Mouse (Mus musculus) left cerebral cortex, postnatal 10 days (tissue): ENCODE measurements around the gene Kcnn3. TPM values are rescaled to one million over a fixed set of nuclear protein-coding genes. Genes with fewer than 3 reads are reported as not detected.
A peak's percentile ranks its signal among the peaks of the same experiment; 100 is the strongest.

Source experiments
- DNase-seq, 2 experiments: peaks; one replicate each; pipeline ENCODE4 v3.0.0; 2021 to 2022; ENCODE audit warnings: low spot score in 2 of 2, mixed read lengths in 1 of 2; ENCODE audit errors: extremely low spot score in 1 of 2
- intact Hi-C: fragments of 180-260 bp; cut with DNase I; formaldehyde crosslinking; loops from one replicate; pipeline ENCODE4 v1.15.1; 2025
- total RNA-seq, 2 experiments: library from RNA; stranded (reverse); gene quantifications; 2 replicates each; pipeline ENCODE4 v1.2.3; 2021

Kcnn3 gene
- total RNA-seq, 2 experiments from 2014 or later, result 22.9 to 23.7 TPM

DNA sequence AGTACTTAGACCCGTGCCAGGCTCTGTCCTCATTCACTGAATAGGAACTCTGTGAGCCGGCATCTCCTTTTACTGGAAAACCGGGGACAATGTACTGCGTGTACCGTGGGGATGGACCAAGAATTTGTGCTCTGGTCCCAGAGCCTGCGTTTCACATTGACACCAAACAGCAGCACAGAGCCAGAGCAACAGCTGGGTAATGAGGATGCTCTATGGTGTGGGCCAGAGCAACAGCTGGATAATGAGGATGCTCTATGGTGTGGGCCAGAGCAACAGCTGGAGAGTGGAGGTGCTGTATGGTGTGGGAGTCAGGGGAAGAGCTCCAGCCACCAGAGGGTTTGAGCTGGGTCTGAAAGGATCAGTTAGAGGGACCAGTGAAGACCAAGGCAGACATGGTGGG is 114.0 kb downstream of the Kcnn3 start:
- DNase-seq, result no peak
- intact Hi-C loops, result no loop called here

DNA sequence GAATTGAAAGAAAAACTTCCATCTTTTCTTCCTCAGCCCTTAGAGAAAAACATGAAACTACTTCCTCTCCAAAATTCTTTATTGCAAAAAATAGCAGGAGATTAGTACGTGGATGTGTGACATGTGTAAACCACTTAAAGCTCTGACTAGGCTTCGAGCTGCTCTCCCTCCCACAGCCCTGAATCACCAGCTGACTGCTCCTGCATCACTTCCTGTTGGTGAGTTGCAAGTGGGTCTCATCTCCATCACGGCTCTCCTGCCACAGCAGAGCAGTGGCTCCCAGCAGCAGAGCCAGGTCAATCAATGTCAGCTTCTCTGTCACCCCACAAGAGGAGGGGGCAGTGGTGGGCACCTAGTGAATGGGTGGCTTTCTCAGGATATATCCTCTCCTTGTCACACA is 120.8 kb downstream of the Kcnn3 start:
- DNase-seq, result no peak
- intact Hi-C loops, result no loop called here

DNA sequence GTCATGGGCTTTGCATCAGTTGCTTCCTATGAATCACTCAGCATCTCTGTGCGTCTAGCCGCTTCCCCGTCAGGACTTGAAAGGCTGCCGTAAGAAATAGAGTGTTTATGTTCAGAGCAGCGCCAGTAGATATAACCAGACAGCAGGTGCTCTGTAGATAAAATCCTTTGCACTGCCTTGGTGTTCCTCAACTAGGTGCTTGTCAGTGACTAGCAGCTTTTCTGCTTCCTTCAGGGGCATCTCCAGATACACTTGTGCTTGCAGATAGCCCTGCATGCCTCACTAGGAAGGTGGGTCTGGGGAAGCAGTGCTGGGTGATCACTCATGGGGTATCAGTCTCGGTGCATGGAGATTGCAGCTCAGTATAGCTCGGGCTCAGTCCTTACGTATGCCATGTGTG is 123.4 kb downstream of the Kcnn3 start:
- intact Hi-C loops, result no loop called here
- no peak for DNase-seq

DNA sequence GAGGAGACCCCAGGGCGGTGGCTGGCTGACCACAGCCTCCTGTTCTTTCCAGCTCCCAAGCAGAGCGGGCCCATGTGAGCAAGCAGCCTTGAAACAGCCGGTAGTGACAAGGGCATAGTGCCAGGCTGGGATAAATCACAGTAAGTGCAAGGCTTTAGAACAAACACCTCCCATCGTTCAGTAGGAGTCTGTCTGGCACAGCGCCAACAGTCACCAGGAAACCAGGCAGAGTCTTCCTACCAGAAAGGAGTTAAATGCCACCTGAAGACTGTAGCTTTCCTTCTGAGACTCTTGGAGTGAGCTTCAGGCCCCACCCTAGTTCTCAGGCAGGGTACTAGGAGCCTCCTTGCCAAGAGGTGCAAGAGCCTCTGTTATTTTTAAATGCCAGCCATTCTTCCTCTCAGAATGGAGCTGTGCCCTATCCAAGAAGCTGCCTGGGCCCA is 126.9 kb downstream of the Kcnn3 start:
- DNase-seq, result peak; percentile 81 to 91
- intact Hi-C loops, result no loop called here

DNA sequence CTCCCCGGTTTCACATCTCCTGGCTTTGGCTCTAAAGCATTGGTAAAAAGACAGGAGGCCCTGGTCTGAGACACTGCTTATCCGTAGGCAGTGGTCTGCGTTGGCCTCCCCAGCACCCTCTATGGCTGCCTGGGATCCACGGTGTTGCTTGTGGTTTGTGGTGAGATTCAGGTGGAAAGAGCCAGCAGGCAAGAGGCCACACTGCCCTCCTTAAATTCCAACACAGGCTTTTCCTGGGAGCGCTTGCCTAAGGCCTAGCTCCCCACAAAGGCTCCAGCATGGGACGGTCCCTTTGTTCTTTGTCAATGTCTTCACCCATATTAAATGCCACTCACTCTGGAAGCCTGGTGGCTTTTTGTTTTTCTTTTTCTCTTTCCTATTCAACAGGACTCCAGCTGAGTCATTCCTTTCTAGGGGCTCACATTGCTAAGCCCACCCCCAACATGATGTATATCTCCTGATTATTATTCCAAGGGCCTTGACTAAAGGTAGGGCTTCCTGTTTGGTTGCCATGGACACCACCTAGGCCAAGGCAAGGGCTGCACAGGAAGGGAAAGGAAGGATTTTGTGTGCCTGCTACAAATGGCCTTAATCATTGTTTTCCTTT is 127.4 kb downstream of the Kcnn3 start:
- no peak for DNase-seq
- intact Hi-C loops, result no loop called here

DNA sequence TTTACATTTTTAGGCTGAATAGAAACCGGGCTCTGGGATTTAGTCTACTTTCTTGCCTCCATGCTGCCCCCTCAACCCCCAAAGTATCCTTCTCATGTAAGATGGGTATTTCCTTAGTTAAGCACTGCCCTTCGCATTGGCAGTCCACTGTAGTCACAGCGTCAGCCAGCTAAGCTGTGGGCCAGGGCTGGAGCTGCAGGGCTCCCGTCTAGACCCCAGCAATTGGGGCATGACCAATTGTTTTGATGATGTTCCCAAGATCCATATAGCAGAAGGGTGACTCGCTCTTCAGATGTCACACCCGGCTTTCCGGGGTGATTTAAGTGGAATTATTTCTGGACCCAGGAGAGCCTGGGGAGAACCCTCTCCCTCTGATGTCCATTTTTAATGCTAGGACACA is 129.9 kb downstream of the Kcnn3 start:
- DNase-seq, result no peak
- intact Hi-C loops, result no loop called here

DNA sequence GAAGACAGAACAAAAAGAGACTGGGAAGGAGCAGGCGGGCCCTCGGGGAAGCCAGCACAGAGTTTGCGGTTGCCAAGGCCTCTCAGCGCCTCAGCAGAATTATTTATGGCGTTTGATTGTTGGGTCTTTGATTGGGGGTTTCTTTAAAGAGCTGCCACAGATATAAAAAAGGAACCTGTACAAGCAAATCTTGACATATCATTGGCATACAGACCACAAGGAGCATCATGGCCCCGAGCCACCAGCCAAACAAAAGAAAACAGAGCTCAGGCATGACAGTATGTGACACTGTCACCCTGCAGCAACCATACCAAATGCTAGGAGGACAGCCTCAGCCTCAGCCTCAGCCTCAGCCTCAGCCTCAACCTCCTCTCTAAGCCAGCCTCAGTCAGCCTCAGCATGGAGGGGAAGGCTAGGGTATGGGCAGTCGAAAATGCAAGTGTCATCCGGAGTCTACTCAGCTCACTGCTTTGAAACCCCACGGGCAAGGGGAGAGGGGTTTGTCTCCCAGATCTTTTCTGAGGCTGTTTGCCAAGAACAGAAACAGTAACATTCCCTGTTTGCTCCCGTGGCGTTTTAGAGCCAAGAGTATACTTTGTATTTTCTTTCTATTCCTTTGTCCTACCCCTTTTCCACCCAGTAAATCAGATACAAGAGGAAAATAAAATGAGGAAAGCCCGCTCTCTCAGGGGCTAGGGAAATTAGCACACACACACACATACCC is 133.4 kb downstream of the Kcnn3 start:
- peak in 1 of 2 experiments; percentile 47 for DNase-seq
- intact Hi-C loops, result no loop called here

DNA sequence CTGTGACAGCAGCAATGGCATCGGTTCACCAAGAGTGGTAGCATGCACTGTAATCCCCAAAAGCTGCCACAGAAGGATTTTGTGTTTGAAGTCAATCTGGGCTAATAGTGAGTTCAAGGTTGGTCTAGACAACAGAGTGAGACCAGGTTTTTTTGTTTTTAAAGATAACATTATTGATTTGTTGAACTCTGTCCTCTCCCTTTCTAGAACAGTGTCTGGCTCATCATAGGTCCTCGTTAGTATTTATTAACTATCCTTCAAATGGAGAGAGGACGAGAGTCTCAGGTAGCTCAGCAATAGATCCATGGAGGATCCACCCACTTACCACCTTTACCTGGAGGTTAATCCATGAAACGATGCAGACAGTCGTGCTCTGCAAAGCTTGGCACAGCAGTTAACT is 137.1 kb downstream of the Kcnn3 start:
- intact Hi-C loops, result no loop called here
- DNase-seq, result no peak

DNA sequence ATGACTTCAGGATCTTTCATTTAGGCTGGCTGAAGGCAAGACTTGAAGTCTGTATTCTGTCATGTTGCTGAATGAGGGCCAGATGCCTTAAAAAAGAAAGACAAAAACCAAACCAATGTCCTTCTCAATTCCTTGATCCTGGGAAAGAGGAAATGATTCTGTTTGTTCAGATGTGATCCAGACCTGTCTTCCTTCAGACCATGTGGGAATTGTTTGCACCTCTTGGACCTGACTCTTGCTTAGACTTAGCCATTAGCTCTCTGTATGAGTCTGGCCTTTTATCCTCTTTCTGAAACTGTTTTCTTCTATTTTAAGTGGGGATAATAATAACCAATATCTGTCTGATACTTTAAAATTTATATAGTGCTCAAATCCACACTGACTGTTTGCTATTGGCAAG is 138.5 kb downstream of the Kcnn3 start:
- DNase-seq, result no peak
- intact Hi-C loops, result no loop called here

DNA sequence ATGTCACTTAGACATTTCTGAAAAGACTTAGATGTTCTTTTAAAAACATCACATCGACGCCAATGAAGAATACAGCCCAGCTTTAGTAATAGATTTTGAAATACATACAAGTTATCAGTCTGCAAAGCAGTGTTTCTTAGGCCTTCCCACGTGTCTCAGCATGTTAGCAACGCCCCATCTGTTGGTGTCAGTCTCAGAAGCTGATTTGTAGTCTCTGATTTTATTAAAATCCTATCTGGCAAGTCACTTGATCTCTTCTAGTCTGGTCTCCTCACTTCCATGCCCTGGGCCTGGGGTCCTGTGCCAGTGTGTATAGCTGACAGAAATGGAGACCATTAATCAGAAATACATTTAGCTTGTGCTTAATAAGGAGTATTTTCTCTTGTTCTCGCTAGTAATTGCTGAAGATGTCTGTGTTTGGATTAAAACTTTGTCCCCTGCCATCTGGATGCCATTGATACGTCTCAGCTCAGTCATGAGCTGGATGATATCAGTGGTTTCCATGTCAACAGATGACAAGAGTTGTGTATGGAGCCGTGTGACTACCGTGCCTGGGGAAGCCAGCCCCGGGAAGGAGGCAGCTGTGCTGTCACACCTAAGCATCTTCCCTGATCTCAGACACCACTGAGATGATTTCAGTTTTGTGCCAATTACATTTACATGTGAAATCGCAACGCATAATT is 140.1 kb downstream of the Kcnn3 start:
- no peak for DNase-seq
- intact Hi-C loops, result no loop called here

DNA sequence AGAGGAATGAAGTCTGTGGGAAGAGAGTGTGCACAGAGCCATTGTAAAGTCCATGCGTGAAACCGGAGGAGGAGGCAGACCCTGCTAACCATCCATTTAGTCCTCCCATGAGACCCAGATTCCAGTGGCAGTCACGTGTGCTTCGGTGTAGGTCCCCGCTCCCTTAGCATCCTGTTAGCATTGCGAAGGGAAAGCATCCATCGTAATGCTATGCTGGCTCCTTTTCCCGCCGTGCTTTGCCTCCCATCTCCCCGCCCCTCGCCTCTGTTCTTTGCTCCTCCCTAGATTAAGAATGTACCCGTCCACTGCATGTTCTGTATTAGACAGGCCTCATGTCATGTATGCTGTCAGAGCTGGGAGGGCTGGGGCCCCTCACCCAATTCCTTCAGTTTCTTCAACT is 144.8 kb downstream of the Kcnn3 start:
- intact Hi-C loops, result no loop called here
- no peak for DNase-seq

DNA sequence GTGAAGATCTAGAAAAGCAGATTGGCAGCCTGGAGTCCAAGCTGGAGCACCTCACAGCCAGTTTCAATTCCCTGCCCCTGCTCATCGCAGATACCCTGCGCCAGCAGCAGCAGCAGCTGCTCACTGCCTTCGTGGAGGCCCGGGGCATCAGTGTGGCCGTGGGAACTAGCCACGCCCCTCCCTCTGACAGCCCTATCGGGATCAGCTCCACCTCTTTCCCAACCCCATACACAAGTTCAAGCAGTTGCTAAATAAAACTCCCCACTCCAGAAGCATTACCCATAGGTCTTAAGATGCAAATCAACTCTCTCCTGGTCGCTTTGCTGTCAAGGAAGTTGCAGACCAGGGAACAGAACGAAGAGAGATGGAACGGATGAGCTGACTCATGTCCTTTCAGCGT is 147.2 kb downstream of the Kcnn3 start:
- no peak for DNase-seq
- intact Hi-C loops, result no loop called here

DNA sequence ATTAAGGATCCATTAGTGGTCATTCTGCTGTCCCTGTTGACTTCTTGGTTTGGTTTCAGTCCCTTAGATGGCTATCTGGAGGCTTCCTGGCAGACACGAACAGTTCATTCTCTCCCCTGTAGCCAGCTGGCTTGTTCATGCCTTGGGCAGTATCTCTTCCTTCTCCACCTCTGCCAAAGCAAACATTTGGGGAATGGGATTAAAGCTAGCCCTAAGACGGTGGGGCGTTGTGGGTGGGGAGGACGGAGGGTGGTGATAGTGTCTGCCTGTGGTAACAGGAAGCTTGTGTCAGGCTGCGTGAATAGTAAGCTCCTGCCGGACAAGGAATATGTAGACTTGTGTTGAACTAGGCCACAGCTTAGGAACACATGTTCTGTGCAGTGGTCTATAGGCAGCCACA is 151.4 kb downstream of the Kcnn3 start:
- intact Hi-C loops, result no loop called here
- DNase-seq, result no peak

DNA sequence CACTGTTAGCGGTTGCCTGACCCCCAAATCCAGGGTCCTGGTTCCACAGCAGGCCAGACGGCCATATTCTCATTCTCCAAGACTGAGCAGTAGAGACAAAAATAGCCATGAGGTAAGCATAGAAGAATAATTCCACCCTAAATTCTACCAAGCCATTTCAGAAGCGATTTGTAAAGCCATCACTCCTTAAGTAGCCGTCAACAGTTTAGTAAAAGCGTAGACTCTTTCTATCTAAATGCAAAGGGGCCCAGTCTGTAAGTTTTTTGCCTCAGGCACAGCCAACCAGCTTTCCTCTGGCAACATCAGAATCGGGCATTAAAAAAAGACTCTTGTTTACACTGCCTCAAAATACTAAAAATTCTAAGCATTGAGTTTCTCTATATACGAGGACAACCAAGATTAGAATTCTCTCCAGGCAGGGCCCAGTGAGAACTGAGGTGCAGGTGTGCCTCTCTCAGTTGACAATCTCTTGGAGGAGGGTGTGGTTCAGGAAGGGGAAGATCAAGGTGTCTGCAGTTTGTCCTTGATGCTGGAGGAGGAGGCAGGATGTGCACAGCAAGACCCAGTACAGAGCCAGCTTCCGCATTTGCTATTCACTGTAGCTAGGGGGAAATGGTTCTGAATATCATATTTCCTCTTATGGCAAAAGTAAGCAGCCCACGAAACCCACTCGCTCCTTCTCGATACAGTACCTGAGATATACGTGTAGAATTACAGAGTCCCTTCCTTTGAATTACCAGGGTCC is 152.8 kb downstream of the Kcnn3 start:
- no peak for DNase-seq
- intact Hi-C loops, result no loop called here

DNA sequence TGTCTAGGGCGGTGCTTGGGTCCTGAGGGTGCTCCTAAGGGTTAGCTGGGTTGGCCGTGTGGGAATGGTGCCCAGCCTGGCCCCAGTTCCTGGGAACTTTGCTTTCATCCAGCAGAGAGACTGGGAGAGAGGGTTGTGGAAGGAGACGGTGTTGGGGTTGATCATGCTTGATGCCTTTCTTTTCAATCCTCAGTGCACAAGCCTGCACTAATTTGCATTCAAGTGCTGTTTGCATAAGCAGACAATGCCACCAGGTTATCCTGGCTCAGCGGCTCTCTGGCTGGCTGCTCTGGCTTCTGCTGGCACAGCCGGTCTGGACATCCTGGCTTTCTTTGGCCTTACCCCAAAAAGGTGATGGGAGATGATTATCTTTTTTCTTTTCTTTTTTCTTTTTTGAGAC is 157.7 kb downstream of the Kcnn3 start:
- intact Hi-C loops, result no loop called here

DNA sequence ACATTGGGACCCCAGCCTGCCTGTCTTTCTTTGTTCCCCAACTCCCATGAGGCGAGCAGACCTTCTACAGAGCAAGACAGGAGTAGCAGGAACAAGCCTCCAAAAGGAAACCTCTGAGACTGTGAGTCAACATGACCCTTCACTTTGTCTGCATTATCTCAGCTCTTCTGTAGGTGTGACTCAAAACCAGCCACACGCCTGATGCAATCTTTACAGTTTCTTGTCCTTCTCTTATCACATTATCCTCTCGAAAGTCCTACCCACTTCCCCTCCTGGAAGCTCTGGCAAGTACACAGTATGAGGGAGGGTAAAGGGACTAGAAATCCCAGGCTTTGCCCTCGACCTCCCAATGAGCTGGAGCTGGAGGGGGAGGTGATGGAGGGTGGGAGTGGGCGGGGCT is 166.1 kb downstream of the Kcnn3 start:
- DNase-seq, result no peak
- intact Hi-C loops, result loop anchor here (5.0 kb wide), 2 partner anchors 69 to 164 kb away; partner anchors contain the start of gene Kcnn3

More for the DNA sequence above, 157.7 kb downstream of the Kcnn3 start:
- DNase-seq, result no peak

DNA sequence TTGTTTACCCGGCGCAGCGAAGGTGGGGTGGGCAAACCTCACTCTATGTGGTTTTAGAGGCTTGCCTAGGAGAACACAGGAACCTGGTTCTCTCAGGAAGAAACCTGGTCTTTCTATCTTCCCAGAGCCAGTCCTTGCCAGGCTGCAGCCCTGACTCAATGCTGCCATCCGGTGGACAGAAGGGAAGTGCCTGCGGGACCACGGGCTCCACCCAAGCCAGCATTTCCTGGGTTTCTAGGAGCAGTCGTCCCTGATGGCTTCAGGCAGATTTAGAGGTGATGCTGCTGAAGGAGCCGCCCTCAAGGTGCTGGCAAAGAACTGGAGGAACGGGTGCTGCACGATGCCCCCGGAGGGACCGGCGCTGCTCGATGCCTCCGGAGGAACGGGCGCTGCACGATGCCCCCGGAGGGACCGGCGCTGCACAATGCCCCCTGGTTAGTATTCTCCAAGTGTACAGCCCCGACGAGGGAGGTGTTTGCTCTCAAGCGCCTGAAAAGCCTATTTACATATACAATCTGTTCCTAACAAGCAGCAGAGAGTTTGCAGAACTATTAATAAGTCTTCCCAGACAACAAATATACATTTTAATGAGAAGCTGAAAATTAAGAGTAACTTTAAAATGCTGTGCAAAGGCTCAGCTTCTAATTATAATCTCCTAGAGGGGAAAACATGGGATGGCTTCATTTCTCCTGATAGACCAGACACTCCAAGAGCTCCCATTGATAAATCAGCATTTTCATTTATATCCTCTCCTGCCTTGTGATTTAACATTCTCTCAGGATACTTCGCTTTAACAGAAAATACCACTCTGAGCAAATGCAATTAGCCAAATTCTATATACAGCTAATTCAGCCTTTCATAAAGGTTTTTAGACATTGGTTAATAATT is 169.0 kb downstream of the Kcnn3 start:
- DNase-seq, result peak; percentile 88 to 89
- intact Hi-C loops, result loop anchor here (5.0 kb wide), 2 partner anchors 72 to 167 kb away; partner anchors contain the start of gene Kcnn3

DNA sequence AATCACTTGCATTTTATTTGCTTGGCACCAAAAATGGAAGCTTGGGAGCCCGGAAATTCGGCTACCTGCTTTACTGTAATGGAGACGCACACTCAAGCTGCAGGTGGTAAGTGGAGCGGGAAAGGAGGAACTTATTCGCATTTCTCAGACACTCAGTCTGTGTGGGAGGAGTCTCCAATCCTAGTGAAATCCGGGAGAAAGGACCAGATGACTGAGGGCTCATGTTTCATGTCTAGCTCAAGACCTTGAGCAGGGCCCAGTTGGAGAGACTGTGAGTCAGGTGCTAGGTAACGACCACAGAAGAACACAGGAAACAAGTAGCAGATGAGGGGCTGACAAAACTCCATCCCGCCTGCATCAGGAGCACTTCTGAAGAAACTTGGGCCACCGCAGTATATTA is 171.8 kb downstream of the Kcnn3 start:
- intact Hi-C loops, result no loop called here

More for the DNA sequence above, 171.8 kb downstream of the Kcnn3 start:
- DNase-seq, result no peak
